Mouse (Mus musculus) ovary, adult 18-20 months (tissue): ENCODE measurements around the gene Gm5089.

Experiments
- DNase-seq: peaks from one replicate; pipeline ENCODE4 v3.0.0; 2022; ENCODE audit warnings: low spot score, mixed read lengths

Gm5089 gene

DNA sequence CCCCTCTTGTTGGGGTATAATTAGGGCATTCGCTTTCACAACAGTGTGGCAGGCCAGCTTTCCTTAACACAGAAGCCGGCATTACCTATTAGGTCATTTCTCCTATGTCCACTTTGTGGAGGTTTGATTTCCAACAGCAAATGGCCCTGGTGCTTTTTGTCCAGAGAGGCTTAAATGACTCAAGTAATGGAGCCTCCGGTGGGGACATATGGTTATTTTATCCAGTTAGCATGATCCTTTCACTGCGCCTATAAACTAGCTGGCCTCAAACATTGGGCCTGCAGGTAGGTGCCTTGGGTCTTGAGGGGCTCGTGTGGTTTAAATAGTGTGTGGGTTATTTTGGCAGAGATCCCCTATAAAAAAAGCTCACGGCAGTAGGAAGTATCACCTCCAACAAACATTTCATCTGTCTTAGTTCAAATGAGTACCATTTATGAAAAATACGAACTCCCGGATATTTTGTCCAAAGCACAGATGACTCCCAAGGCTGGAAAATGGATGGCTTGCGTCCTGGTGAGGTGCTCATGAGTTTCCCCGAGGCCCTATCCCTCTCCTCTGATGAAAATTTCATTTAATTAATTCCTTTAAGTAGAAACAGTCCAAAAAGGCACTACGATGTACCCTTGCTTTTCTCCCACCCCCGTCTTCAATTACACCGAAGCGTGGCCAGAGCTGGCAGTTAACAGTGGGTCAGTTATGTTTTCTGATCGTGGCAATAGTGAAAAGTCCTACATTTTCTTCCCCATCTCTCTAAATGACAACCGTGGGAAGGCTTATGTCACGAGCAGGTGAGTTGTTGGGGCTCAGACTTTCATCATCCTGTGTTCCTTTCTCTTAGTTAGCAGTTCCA is 64.4 kb downstream of the Gm5089 start:
- no peak for DNase-seq

- DNase-seq = no peak
Observed at GRCm38 (mm10) chr14:122385758-122386157, 65.2 kb downstream of the Gm5089 start.

DNA sequence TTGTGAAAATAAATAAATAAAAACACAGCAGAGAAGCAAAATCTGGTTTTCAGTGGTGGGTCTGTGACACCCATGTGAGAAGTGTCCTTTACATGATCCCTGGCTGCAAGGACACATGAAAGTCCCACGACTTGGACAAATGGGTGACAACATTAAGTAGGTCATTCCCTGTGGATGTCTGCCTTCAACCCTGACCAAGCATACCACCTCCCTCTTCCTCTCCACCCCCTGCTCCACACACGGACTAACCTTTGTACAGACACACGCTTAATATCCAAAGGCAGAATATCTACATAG is 65.7 kb downstream of the Gm5089 start:
- no peak for DNase-seq
